Mouse (Mus musculus): Measurements from ENCODE around the gene Bgn. TPM values are rescaled to one million over a fixed set of nuclear protein-coding genes. Genes with fewer than 3 reads are reported as not detected.

The Bgn gene
- polyA plus RNA-seq (2015; fragmentation: Nextera tagmentation; extraction: Ambion mirVana): 17.4 and 18.3 TPM in 2 replicates

DNA sequence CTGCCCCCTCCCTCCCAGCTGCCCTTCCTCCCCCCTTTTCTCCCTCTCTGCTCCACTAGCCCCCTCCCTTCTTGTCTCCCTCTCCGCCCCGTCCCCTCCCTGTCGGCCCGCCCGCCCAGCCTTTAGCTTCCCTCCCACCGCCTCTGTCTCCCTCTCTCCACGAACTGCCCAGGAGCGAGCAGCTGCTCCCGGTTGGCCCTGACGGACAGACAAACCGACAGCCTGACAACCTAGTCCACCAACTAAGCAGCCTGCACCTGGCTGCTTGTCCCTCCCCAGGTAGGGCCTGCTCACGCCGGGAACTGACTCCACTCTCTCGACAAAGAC lies at the start of gene Bgn:
Gene Bgn (plus strand): TSS at position 119 of the 327 bp plus-strand sequence.
- WGBS (ENCODE audit: insufficient replicate concordance): 32% methylated on average over 11 of the region's 14 CpGs
- Histone ChIP-seq H3K9me3 (ENCODE audit: low read length) (no peaks in the 10 kb centered on the region), H3K36me3 (replicated peaks; ENCODE audit: insufficient read depth, low read length) (no peaks in the 10 kb centered on the region), H3K4me2 (ENCODE audit: low read depth, low read length) (no peak within 1 kb of the TSS), H3K9ac (replicated peaks) (no peak within 1 kb of the TSS), H3K27me3 (ENCODE audit: insufficient read depth, low read length) (0 out of 2 replicates have a peak, but pooled peaks cover 6% of the 10 kb centered on the region), H3K4me1 (ENCODE audit: insufficient read depth) (no peaks in the 10 kb centered on the region), H3K27ac (ENCODE audit: low read depth) (no peak within 1 kb of the TSS), H3K4me3 (ENCODE audit: low read depth, low read length) (peak within 1 kb of the TSS; percentile 13; the same call in 1 of the 2 replicates)
- ATAC-seq: no peak
- DNase-seq: no peak
- no peak for TF ChIP-seq EP300 (IDR thresholded peaks at IDR 0.05; ENCODE audit: low read depth)
- TF ChIP-seq CTCF (IDR thresholded peaks at IDR 0.05; ENCODE audit: low read depth): no peak

DNA sequence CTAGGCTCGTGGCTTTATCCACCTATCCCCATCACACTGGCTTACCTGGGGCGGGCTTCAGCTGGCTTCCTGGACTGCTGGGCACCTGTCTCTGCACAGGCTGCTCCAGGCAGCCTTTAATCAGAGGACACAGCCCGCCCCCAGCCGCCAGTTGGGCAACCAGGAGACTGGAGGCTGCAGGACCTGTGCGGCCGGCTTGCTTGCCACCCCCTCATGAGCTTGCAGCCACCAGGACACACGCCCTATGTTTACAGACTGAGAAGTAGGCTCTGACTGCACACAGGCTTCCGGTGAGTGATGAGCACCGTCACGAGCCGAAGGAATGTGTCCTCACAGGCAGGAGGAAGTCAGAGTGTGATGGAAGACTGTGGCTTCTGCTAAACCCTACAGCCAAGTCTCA lies 48.1 kb upstream of the Bgn start, which contains the start of gene Trex2:
Gene Trex2 (minus strand): TSS at position 93 of the 400 bp plus-strand sequence.
- Histone ChIP-seq H3K9ac (replicated peaks) (no peak within 1 kb of the TSS), H3K4me1 (ENCODE audit: insufficient read depth) (no peaks in the 10 kb centered on the region), H3K27me3 (ENCODE audit: insufficient read depth, low read length) (no peaks in the 10 kb centered on the region; the same call in 1 of the 2 replicates), H3K4me2 (ENCODE audit: low read depth, low read length) (no peak within 1 kb of the TSS), H3K27ac (ENCODE audit: low read depth) (no peak within 1 kb of the TSS), H3K9me3 (ENCODE audit: low read length) (no peaks in the 10 kb centered on the region), H3K36me3 (replicated peaks; ENCODE audit: insufficient read depth, low read length) (no peaks in the 10 kb centered on the region), H3K4me3 (ENCODE audit: low read depth, low read length) (no peak within 1 kb of the TSS)
- WGBS (ENCODE audit: insufficient replicate concordance): 55% methylated on average over 11 of the region's 11 CpGs
- no peak for DNase-seq
- no peak for TF ChIP-seq CTCF (IDR thresholded peaks at IDR 0.05; ENCODE audit: low read depth)
- TF ChIP-seq EP300 (IDR thresholded peaks at IDR 0.05; ENCODE audit: low read depth): no peak
- ATAC-seq: peak; percentile 29; the same call in 1 of the 2 replicates

DNA sequence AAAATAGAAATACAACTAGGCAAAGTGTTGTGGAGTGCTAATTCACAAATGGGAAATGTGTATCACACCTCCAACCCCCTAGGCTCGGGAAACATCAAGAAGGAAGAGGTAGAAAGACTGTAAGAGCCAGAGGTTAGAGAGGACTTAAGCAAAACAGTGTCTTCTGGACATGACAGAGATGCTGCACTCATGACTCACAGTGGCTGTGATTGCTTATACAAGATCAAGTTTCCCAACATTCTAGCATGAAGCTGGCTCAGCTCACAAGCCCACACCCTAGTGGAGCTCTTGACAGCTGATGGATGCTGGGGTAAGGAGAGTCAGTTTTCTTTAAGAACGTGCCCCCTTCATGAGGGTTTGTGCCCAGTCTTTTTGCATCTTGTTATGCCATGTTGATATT lies 42.0 kb upstream of the Bgn start:
- Histone ChIP-seq H3K27ac (ENCODE audit: low read depth) (no peak overlapping the region), H3K27me3 (ENCODE audit: insufficient read depth, low read length) (no peaks in the 10 kb centered on the region), H3K4me1 (ENCODE audit: insufficient read depth) (no peaks in the 10 kb centered on the region), H3K9me3 (ENCODE audit: low read length) (no peaks in the 10 kb centered on the region), H3K9ac (replicated peaks) (no peak overlapping the region), H3K4me3 (ENCODE audit: low read depth, low read length) (no peak overlapping the region), H3K36me3 (replicated peaks; ENCODE audit: insufficient read depth, low read length) (peaks cover 2% of the 10 kb centered on the region; the same call in 1 of the 2 replicates), H3K4me2 (ENCODE audit: low read depth, low read length) (no peak overlapping the region)
- ATAC-seq (no peak), DNase-seq (no peak)
- 61% methylated on average over 2 of the region's 2 CpGs for WGBS (ENCODE audit: insufficient replicate concordance)
- TF ChIP-seq CTCF (IDR thresholded peaks at IDR 0.05; ENCODE audit: low read depth): no peak
- no peak for TF ChIP-seq EP300 (IDR thresholded peaks at IDR 0.05; ENCODE audit: low read depth)

DNA sequence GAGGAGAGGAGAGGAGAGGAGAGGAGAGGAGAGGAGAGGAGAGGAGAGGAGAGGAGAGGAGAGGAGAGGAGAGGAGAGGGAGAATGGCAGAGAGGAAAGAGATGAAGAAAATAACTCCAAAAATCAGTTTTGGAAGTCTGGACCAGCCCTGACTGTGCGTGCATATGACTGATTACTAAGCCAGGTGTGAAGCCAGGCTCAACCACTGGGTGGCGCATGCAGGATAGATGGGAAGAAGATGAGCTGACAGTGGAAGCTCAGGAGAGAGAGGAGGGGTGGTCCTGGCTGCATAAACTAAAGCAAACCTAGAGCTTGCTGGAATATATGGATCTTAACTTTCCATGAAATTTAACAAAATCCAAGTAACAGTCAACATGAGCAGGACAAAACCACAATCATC lies 31.5 kb upstream of the Bgn start:
- Histone ChIP-seq H3K27me3 (ENCODE audit: insufficient read depth, low read length) (no peaks in the 10 kb centered on the region), H3K9ac (replicated peaks) (no peak overlapping the region), H3K4me1 (ENCODE audit: insufficient read depth) (no peaks in the 10 kb centered on the region), H3K9me3 (ENCODE audit: low read length) (no peaks in the 10 kb centered on the region), H3K36me3 (replicated peaks; ENCODE audit: insufficient read depth, low read length) (no peaks in the 10 kb centered on the region; the same call in 1 of the 2 replicates), H3K27ac (ENCODE audit: low read depth) (no peak overlapping the region), H3K4me2 (ENCODE audit: low read depth, low read length) (no peak overlapping the region), H3K4me3 (ENCODE audit: low read depth, low read length) (no peak overlapping the region)
- ATAC-seq: no peak
- TF ChIP-seq EP300 (IDR thresholded peaks at IDR 0.05; ENCODE audit: low read depth) (no peak), CTCF (IDR thresholded peaks at IDR 0.05; ENCODE audit: low read depth) (peak; percentile 74)
- DNase-seq: peak; percentile 63
- 26% methylated on average over 2 of the region's 2 CpGs for WGBS (ENCODE audit: insufficient replicate concordance)

DNA sequence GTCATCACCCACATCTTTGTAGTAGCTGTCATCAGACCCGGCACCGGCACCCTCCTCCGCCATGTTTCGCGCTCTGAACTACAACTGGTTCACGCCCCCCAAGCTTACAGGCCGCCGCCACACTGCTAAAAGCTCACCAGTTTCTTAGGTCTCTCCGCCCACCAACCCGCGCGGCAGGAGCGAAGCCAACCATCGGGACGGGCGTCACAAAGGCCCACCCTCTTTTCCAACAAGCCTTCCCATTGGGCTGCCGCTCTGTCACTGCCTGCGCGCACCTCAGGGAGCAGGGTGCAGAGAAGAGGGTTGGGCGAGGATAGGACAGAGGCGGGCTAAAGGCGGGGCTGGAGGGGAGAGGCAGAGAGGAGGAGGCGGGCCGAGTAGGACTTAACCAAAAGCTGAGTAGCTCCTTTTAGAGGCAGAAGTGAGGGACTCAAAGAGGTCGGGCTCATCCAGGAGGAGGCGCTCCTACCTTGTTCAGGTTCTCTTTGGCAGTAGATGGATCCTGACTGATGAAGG lies 24.5 kb upstream of the Bgn start, which contains the start of gene Haus7:
Gene Haus7 (minus strand): TSS at position 168 of the 516 bp plus-strand sequence.
- 23% methylated on average over 26 of the region's 26 CpGs for WGBS (ENCODE audit: insufficient replicate concordance)
- TF ChIP-seq CTCF (IDR thresholded peaks at IDR 0.05; ENCODE audit: low read depth) (peak; percentile 69), EP300 (IDR thresholded peaks at IDR 0.05; ENCODE audit: low read depth) (no peak)
- Histone ChIP-seq H3K9ac (replicated peaks) (peak within 1 kb of the TSS; percentile 65), H3K4me1 (ENCODE audit: insufficient read depth) (no peaks in the 10 kb centered on the region), H3K27me3 (ENCODE audit: insufficient read depth, low read length) (no peaks in the 10 kb centered on the region), H3K36me3 (replicated peaks; ENCODE audit: insufficient read depth, low read length) (no peaks in the 10 kb centered on the region), H3K4me3 (ENCODE audit: low read depth, low read length) (peak within 1 kb of the TSS; percentile 61), H3K27ac (ENCODE audit: low read depth) (no peak within 1 kb of the TSS), H3K4me2 (ENCODE audit: low read depth, low read length) (peak within 1 kb of the TSS; percentile 78), H3K9me3 (ENCODE audit: low read length) (no peaks in the 10 kb centered on the region)
- ATAC-seq: peak; percentile 100
- DNase-seq: peak; percentile 90

DNA sequence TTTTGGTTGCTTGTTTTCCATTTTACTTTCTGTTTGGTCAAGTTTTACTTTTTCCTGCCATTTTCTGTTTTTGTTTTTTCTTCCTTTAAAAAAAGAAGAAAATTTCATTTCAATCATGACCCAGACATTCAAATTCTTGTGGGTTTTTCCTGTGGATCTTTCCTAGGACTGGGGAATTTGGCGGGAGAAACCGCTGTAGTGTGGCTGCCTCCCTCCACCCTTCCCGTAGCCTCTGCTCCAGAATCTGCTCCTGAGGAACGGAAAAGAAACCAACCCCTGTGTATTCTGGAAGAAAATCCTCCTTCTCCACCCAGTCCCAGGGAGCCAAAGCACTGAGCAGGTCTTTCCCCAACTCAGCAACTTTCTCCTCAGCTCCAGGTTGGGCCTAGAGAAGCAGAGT lies 22.6 kb upstream of the Bgn start:
- TF ChIP-seq EP300 (IDR thresholded peaks at IDR 0.05; ENCODE audit: low read depth) (no peak), CTCF (IDR thresholded peaks at IDR 0.05; ENCODE audit: low read depth) (no peak)
- 82% methylated on average over 4 of the region's 4 CpGs for WGBS (ENCODE audit: insufficient replicate concordance)
- no peak for ATAC-seq
- no peaks in the 10 kb centered on the region for H3K9me3 ChIP-seq (ENCODE audit: low read length)
- H3K4me1 ChIP-seq (ENCODE audit: insufficient read depth): no peaks in the 10 kb centered on the region
- no peak overlapping the region for H3K4me2 ChIP-seq (ENCODE audit: low read depth, low read length)
- no peak overlapping the region for H3K4me3 ChIP-seq (ENCODE audit: low read depth, low read length)
- H3K36me3 ChIP-seq (replicated peaks; ENCODE audit: insufficient read depth, low read length): no peaks in the 10 kb centered on the region
- no peak overlapping the region for H3K9ac ChIP-seq (replicated peaks)
- no peak for DNase-seq
- H3K27me3 ChIP-seq (ENCODE audit: insufficient read depth, low read length): no peaks in the 10 kb centered on the region
- no peak overlapping the region for H3K27ac ChIP-seq (ENCODE audit: low read depth)
